Mouse (Mus musculus): ENCODE measurements around the gene Zmiz1.

The Zmiz1 gene

GRCm38 (mm10) chr14:25448471-25448870, 10.5 kb upstream of the Zmiz1 start:
- no peak for TF ChIP-seq POU5F1 (IDR thresholded peaks at IDR 0.05; ENCODE audit: borderline replicate concordance, low read length)
- no peaks in the 10 kb centered on the region for H3K36me3 ChIP-seq (ENCODE audit: insufficient read depth, low read length)
- peaks cover 33% of the 10 kb centered on the region for H3K4me1 ChIP-seq (replicated peaks; ENCODE audit: low read depth, low read length)
- 0 out of 2 replicates have a peak overlapping the region, but pooled peaks have one; percentile 10 for H3K4me3 ChIP-seq (replicated peaks; ENCODE audit: low read length)
- no peaks in the 10 kb centered on the region for H3K9me3 ChIP-seq (ENCODE audit: low read length)
- H3K27me3 ChIP-seq (ENCODE audit: insufficient read depth, low read length) = peaks cover 75% of the 10 kb centered on the region

GRCm38 (mm10) chr14:25451099-25451667, 7.8 kb upstream of the Zmiz1 start:
- Histone ChIP-seq H3K9me3 (ENCODE audit: low read length) (no peaks in the 10 kb centered on the region), H3K4me1 (replicated peaks; ENCODE audit: low read depth, low read length) (peaks cover 47% of the 10 kb centered on the region), H3K4me3 (replicated peaks; ENCODE audit: low read length) (no peak overlapping the region), H3K27me3 (ENCODE audit: insufficient read depth, low read length) (peaks cover 82% of the 10 kb centered on the region), H3K36me3 (ENCODE audit: insufficient read depth, low read length) (no peaks in the 10 kb centered on the region)
- TF ChIP-seq NANOG (IDR thresholded peaks at IDR 0.05; ENCODE audit: borderline replicate concordance, low read length) (no peak), CTCF (conservative IDR thresholded peaks at IDR 0.05; ENCODE audit: low read length) (no peak), POU5F1 (IDR thresholded peaks at IDR 0.05; ENCODE audit: borderline replicate concordance, low read length) (no peak)

GRCm38 (mm10) chr14:25451699-25452632, 7.0 kb upstream of the Zmiz1 start:
- no peak for TF ChIP-seq CTCF (conservative IDR thresholded peaks at IDR 0.05; ENCODE audit: low read length)
- no peak for TF ChIP-seq POU5F1 (IDR thresholded peaks at IDR 0.05; ENCODE audit: borderline replicate concordance, low read length)
- TF ChIP-seq NANOG (IDR thresholded peaks at IDR 0.05; ENCODE audit: borderline replicate concordance, low read length) = no peak
- Histone ChIP-seq H3K36me3 (ENCODE audit: insufficient read depth, low read length) (no peaks in the 10 kb centered on the region), H3K27me3 (ENCODE audit: insufficient read depth, low read length) (peaks cover 82% of the 10 kb centered on the region), H3K4me3 (replicated peaks; ENCODE audit: low read length) (no peak overlapping the region), H3K4me1 (replicated peaks; ENCODE audit: low read depth, low read length) (peaks cover 51% of the 10 kb centered on the region), H3K9me3 (ENCODE audit: low read length) (no peaks in the 10 kb centered on the region)

GRCm38 (mm10) chr14:25452633-25453025, 6.4 kb upstream of the Zmiz1 start:
- Histone ChIP-seq H3K4me3 (replicated peaks; ENCODE audit: low read length) (no peak overlapping the region), H3K27me3 (ENCODE audit: insufficient read depth, low read length) (peaks cover 77% of the 10 kb centered on the region), H3K36me3 (ENCODE audit: insufficient read depth, low read length) (no peaks in the 10 kb centered on the region), H3K9me3 (ENCODE audit: low read length) (no peaks in the 10 kb centered on the region), H3K4me1 (replicated peaks; ENCODE audit: low read depth, low read length) (peaks cover 46% of the 10 kb centered on the region)
- TF ChIP-seq NANOG (IDR thresholded peaks at IDR 0.05; ENCODE audit: borderline replicate concordance, low read length) (no peak), CTCF (conservative IDR thresholded peaks at IDR 0.05; ENCODE audit: low read length) (no peak), POU5F1 (IDR thresholded peaks at IDR 0.05; ENCODE audit: borderline replicate concordance, low read length) (no peak)

GRCm38 (mm10) chr14:25454066-25454760, 4.8 kb upstream of the Zmiz1 start:
- H3K4me3 ChIP-seq (replicated peaks; ENCODE audit: low read length) = no peak overlapping the region
- H3K9me3 ChIP-seq (ENCODE audit: low read length) = no peaks in the 10 kb centered on the region

GRCm38 (mm10) chr14:25456666-25457433, 2.1 kb upstream of the Zmiz1 start:
- TF ChIP-seq CTCF (conservative IDR thresholded peaks at IDR 0.05; ENCODE audit: low read length) (no peak), POU5F1 (IDR thresholded peaks at IDR 0.05; ENCODE audit: borderline replicate concordance, low read length) (no peak), NANOG (IDR thresholded peaks at IDR 0.05; ENCODE audit: borderline replicate concordance, low read length) (no peak)
- H3K9me3 ChIP-seq (ENCODE audit: low read length) = no peaks in the 10 kb centered on the region

More at GRCm38 (mm10) chr14:25454066-25454760, 4.8 kb upstream of the Zmiz1 start:
- no peak for TF ChIP-seq CTCF (conservative IDR thresholded peaks at IDR 0.05; ENCODE audit: low read length)
- no peak for TF ChIP-seq NANOG (IDR thresholded peaks at IDR 0.05; ENCODE audit: borderline replicate concordance, low read length)
- TF ChIP-seq POU5F1 (IDR thresholded peaks at IDR 0.05; ENCODE audit: borderline replicate concordance, low read length) = no peak
- peaks cover 84% of the 10 kb centered on the region for H3K27me3 ChIP-seq (ENCODE audit: insufficient read depth, low read length)
- peaks cover 41% of the 10 kb centered on the region for H3K4me1 ChIP-seq (replicated peaks; ENCODE audit: low read depth, low read length)
- H3K36me3 ChIP-seq (ENCODE audit: insufficient read depth, low read length) = no peaks in the 10 kb centered on the region

GRCm38 (mm10) chr14:25457434-25457957, 1.5 kb upstream of the Zmiz1 start:
- H3K9me3 ChIP-seq (ENCODE audit: low read length) = no peaks in the 10 kb centered on the region
- TF ChIP-seq POU5F1 (IDR thresholded peaks at IDR 0.05; ENCODE audit: borderline replicate concordance, low read length) (no peak), CTCF (conservative IDR thresholded peaks at IDR 0.05; ENCODE audit: low read length) (no peak), NANOG (IDR thresholded peaks at IDR 0.05; ENCODE audit: borderline replicate concordance, low read length) (no peak)
- no peaks in the 10 kb centered on the region for H3K36me3 ChIP-seq (ENCODE audit: insufficient read depth, low read length)
- peak overlapping the region; percentile 80 for H3K4me3 ChIP-seq (replicated peaks; ENCODE audit: low read length)
- H3K27me3 ChIP-seq (ENCODE audit: insufficient read depth, low read length) = peaks cover 89% of the 10 kb centered on the region
- H3K4me1 ChIP-seq (replicated peaks; ENCODE audit: low read depth, low read length) = peaks cover 55% of the 10 kb centered on the region

More at GRCm38 (mm10) chr14:25456666-25457433, 2.1 kb upstream of the Zmiz1 start:
- peak overlapping the region; percentile 80 for H3K4me3 ChIP-seq (replicated peaks; ENCODE audit: low read length)
- peaks cover 89% of the 10 kb centered on the region for H3K27me3 ChIP-seq (ENCODE audit: insufficient read depth, low read length)
- H3K36me3 ChIP-seq (ENCODE audit: insufficient read depth, low read length) = no peaks in the 10 kb centered on the region
- peaks cover 52% of the 10 kb centered on the region for H3K4me1 ChIP-seq (replicated peaks; ENCODE audit: low read depth, low read length)
